ENCODE assay signal across 12 mouse cellular contexts in the genomic region with DNA sequence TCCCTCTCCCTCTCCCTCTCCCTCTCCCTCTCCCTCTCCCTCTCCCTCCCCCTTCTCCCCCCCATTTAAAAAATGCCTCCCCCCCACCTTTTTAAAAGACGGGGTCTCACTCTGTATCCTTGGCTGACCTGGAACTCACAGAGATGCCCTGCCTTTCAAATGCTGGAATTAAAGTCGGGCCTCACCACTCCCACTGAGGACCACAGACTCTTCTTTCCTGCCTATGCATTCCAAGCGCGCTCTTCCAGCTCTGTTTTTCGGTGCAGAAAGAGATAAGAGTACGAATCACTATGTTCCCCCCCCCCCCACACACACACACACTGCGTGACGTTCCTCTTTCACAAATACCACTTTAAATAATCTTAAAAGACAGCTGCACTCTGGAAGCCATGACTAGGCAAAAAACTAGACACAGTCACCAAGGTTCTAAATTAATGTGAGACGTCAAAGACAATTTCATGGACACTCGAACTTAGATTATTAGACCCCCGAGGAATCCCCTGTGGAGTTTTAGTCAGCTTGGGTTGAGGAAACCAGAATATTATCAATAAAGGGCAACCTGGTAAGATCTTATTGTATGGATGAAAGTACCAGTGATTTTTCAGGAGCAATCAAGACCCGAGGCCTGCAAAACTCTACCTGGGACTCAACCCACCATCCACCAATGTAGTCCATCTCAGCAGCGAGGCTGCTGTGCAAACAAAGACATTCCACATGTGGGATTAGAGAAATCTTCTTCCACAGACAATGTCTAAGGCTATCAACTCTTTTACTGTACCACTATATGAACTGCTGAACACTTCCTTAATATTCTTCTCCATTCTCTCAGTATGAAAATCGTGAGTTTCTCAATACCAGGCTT. TPM values are rescaled to one million over a fixed set of nuclear protein-coding genes. Genes with fewer than 3 reads are reported as not detected.
DNase-seq lines count a peak whose midpoint lies in the region; ATAC-seq and TF ChIP-seq lines count a peak whose summit lies in the region.
"Had no signal": no experiment of that assay in that cellular context is flagged by ENCODE, and none has a peak within 500 bp of the region (broad histone marks: within the 10 kb centered on the region; RNA-seq: fewer than 3 reads in every experiment).

No protein-coding gene starts in this region.

- H3K27ac ChIP-seq in gastrocnemius, adult 2 months: peak overlapping the region; percentile 84
- no peak overlapping the region for H3K27ac ChIP-seq in lung, postnatal 0 days (ENCODE audit: low read length)
- H3K27ac ChIP-seq in limb, embryonic 15.5 days: peak overlapping the region; percentile 89
- H3K27ac ChIP-seq in forebrain, embryonic 16.5 days (ENCODE audit: low read length): no peak overlapping the region

- H3K9me3 ChIP-seq in lung, postnatal 0 days (ENCODE audit: low read length): no peaks in the 10 kb centered on the region
- H3K9me3 ChIP-seq in limb, embryonic 15.5 days: no peaks in the 10 kb centered on the region
- no peaks in the 10 kb centered on the region for H3K9me3 ChIP-seq in forebrain, embryonic 16.5 days (ENCODE audit: control insufficient read depth, low read length)

- H3K4me3 ChIP-seq in gastrocnemius, adult 2 months: peak overlapping the region; percentile 64
- no peak overlapping the region for H3K4me3 ChIP-seq in lung, postnatal 0 days (ENCODE audit: low read depth, low read length)
- H3K4me3 ChIP-seq in limb, embryonic 15.5 days: peak overlapping the region; percentile 23; the same call in 1 of the 2 replicates
- no peak overlapping the region for H3K4me3 ChIP-seq in forebrain, embryonic 16.5 days (replicated peaks; ENCODE audit: low read length)
- H3K4me3 ChIP-seq: erythroblast, embryonic 14.5 days had no signal

- no peak overlapping the region for H3K4me2 ChIP-seq in lung, postnatal 0 days (replicated peaks; ENCODE audit: low read depth, low read length)
- peak overlapping the region; percentile 34; the same call in 1 of the 2 replicates for H3K4me2 ChIP-seq in limb, embryonic 15.5 days
- H3K4me2 ChIP-seq in forebrain, embryonic 16.5 days (ENCODE audit: low read length): no peak overlapping the region

- H3K27me3 ChIP-seq in lung, postnatal 0 days (replicated peaks; ENCODE audit: insufficient read depth, low read length): no peaks in the 10 kb centered on the region
- no peaks in the 10 kb centered on the region for H3K27me3 ChIP-seq in limb, embryonic 15.5 days
- H3K27me3 ChIP-seq in splenic B cell, adult 2 months (ENCODE audit: control insufficient read depth, insufficient read depth, low read length, poor library complexity, severe bottlenecking): no peaks in the 10 kb centered on the region
- no peaks in the 10 kb centered on the region for H3K27me3 ChIP-seq in forebrain, embryonic 16.5 days (replicated peaks; ENCODE audit: control insufficient read depth, insufficient read depth, low read length)

- 0 out of 2 replicates have a peak, but pooled peaks have one; percentile 11 for TF ChIP-seq EP300 in lung, postnatal 0 days (IDR thresholded peaks at IDR 0.05)

- no peak for ATAC-seq in lung, postnatal 0 days
- ATAC-seq in limb, embryonic 15.5 days (ENCODE audit: insufficient number of reproducible peaks, low FRiP score, low TSS enrichment, low read depth): no peak
- ATAC-seq in forebrain, embryonic 16.5 days: no peak
- ATAC-seq: hindbrain, embryonic 16.5 days had no signal

- no peak overlapping the region for H3K9ac ChIP-seq in lung, postnatal 0 days (replicated peaks; ENCODE audit: low read depth)
- no peak overlapping the region for H3K9ac ChIP-seq in limb, embryonic 15.5 days
- no peak overlapping the region for H3K9ac ChIP-seq in forebrain, embryonic 16.5 days (replicated peaks; ENCODE audit: low read depth, low read length)

- H3K4me1 ChIP-seq in lung, postnatal 0 days (ENCODE audit: insufficient read depth, low read depth, low read length): peaks cover 8% of the 10 kb centered on the region; the same call in 1 of the 2 replicates
- H3K4me1 ChIP-seq in limb, embryonic 15.5 days: peaks cover 31% of the 10 kb centered on the region
- peaks cover 4% of the 10 kb centered on the region for H3K4me1 ChIP-seq in forebrain, embryonic 16.5 days (replicated peaks; ENCODE audit: control insufficient read depth, insufficient read depth, low read length)

- no peak for TF ChIP-seq CTCF in gastrocnemius, adult 2 months (IDR thresholded peaks at IDR 0.05)
- no peak for TF ChIP-seq CTCF in lung, postnatal 0 days (IDR thresholded peaks at IDR 0.05)

- intact Hi-C loops in gastrocnemius, adult 2 months (cut with DNase I): no loop called here

- DNase-seq in gastrocnemius, adult 2 months: no peak
- DNase-seq in gastrocnemius, adult 18-20 months (ENCODE audit: low spot score): no peak
- no peak for DNase-seq in lung, postnatal 0 days (ENCODE audit: low spot score)
- DNase-seq in lung, postnatal 14 days: no peak
- DNase-seq in splenic B cell, adult 2 months (ENCODE audit: low read depth, low spot score): peak; percentile 54
- DNase-seq in gastrocnemius, postnatal 10 days: no peak

- WGBS in lung, postnatal 0 days: 57% methylated on average over 14 of the region's 14 CpGs
- 68% methylated on average over 14 of the region's 14 CpGs for WGBS in limb, embryonic 15.5 days
- 78% methylated on average over 13 of the region's 14 CpGs for WGBS in forebrain, embryonic 16.5 days

- H3K36me3 ChIP-seq in lung, postnatal 0 days (ENCODE audit: insufficient read depth, low read length): no peaks in the 10 kb centered on the region
- H3K36me3 ChIP-seq in limb, embryonic 15.5 days: no peaks in the 10 kb centered on the region
- H3K36me3 ChIP-seq in splenic B cell, adult 2 months (ENCODE audit: control insufficient read depth, insufficient read depth, low read length, poor library complexity, severe bottlenecking): peaks cover 8% of the 10 kb centered on the region
- H3K36me3 ChIP-seq in forebrain, embryonic 16.5 days (ENCODE audit: control insufficient read depth, insufficient read depth): no peaks in the 10 kb centered on the region

RNA-seq across cellular contexts. Expression of gene Arhgdib, which starts 2.1 kb away (rescaled TPM):
- 10 to 100 TPM in 1 of 2 experiments, 1 to 10 TPM in 1; 4.9 to 10.2 TPM for total RNA-seq in gastrocnemius, adult 2 months (2021)
- total RNA-seq in gastrocnemius, adult 18-20 months (2021): 10 to 100 TPM in 1 of 2 experiments, 1 to 10 TPM in 1; 5.8 to 10.9 TPM
- 68.4 and 70.8 TPM in 2 replicates for polyA plus RNA-seq in lung, postnatal 0 days (2015; fragmentation: Nextera tagmentation; extraction: Ambion mirVana)
- 166 and 167 TPM in 2 replicates for polyA plus RNA-seq in limb, embryonic 15.5 days (2015; fragmentation: Nextera tagmentation; extraction: Ambion mirVana)
- 18.5 and 20.6 TPM in 2 replicates for polyA plus RNA-seq in forebrain, embryonic 16.5 days (2015; fragmentation: Nextera tagmentation; extraction: Ambion mirVana)
- 10 to 100 TPM; 17.9 to 23.9 TPM for total RNA-seq in gastrocnemius, postnatal 10 days (2021)

RNA-seq across cellular contexts. Expression of gene Pde6h, which starts 15.9 kb away (rescaled TPM):
- total RNA-seq in gastrocnemius, adult 2 months (2021): not detected
- total RNA-seq in gastrocnemius, adult 18-20 months (2021): not detected
- polyA plus RNA-seq in lung, postnatal 0 days (2015; fragmentation: Nextera tagmentation; extraction: Ambion mirVana): 0.27 and 0.60 TPM in 2 replicates
- 0.19 TPM in 1 of 2 replicates, not detected in the other for polyA plus RNA-seq in limb, embryonic 15.5 days (2015; fragmentation: Nextera tagmentation; extraction: Ambion mirVana)
- polyA plus RNA-seq in forebrain, embryonic 16.5 days (2015; fragmentation: Nextera tagmentation; extraction: Ambion mirVana): not detected in 2 replicates
- not detected for total RNA-seq in gastrocnemius, postnatal 10 days (2021)
- total RNA-seq: adrenal gland, adult 18-20 months had no signal
- polyA plus RNA-seq: erythroblast, embryonic 14.5 days had no signal

RNA-seq across cellular contexts. Expression of gene Erp27, which starts 17.6 kb away (rescaled TPM):
- total RNA-seq in gastrocnemius, adult 2 months (2021): under 1 TPM in 1 of 2 experiments, not detected in 1; 0.20 TPM
- total RNA-seq in gastrocnemius, adult 18-20 months (2021): not detected
- polyA plus RNA-seq in lung, postnatal 0 days (2015; fragmentation: Nextera tagmentation; extraction: Ambion mirVana): 0.61 and 0.74 TPM in 2 replicates
- 0.53 and 0.72 TPM in 2 replicates for polyA plus RNA-seq in limb, embryonic 15.5 days (2015; fragmentation: Nextera tagmentation; extraction: Ambion mirVana)
- 0.24 and 0.34 TPM in 2 replicates for polyA plus RNA-seq in forebrain, embryonic 16.5 days (2015; fragmentation: Nextera tagmentation; extraction: Ambion mirVana)
- under 1 TPM; 0.21 to 0.29 TPM for total RNA-seq in gastrocnemius, postnatal 10 days (2021)
- total RNA-seq: adrenal gland, adult 18-20 months; left cerebral cortex, postnatal 25 days had no signal
- polyA plus RNA-seq: erythroblast, embryonic 14.5 days had no signal

Comparison
In these comparisons a context has a peak if more than half of its experiments do, and no peak if none do; other contexts are left out.
1. H3K27ac ChIP-seq: peak in gastrocnemius, adult 2 months (single experiment) and limb, embryonic 15.5 days (single experiment); none in lung, postnatal 0 days (single experiment) and forebrain, embryonic 16.5 days (single experiment).
2. H3K4me3 ChIP-seq: peak in gastrocnemius, adult 2 months (single experiment) and limb, embryonic 15.5 days (single experiment); none in lung, postnatal 0 days (single experiment) and forebrain, embryonic 16.5 days (single experiment).